Mouse (Mus musculus) layer of hippocampus, adult 18-20 months (tissue): ENCODE results near the gene Hs2st1. TPM values are rescaled to one million over a fixed set of nuclear protein-coding genes. Genes with fewer than 3 reads are reported as not detected.

Experiments
- DNase-seq, 2 experiments: peaks; one replicate each; pipeline ENCODE4 v3.0.0; 2022; ENCODE audit warnings: low spot score in 2 of 2
- total RNA-seq, 2 experiments: library from RNA; stranded (reverse); gene quantifications; 2 replicates each; pipeline ENCODE4 v1.2.3; 2021

The Hs2st1 gene
- total RNA-seq, 2 experiments from 2014 or later = 39.6 to 40.0 TPM

- DNase-seq = peak in 1 of 2 experiments; percentile 18
These were observed 19.4 kb upstream of the Hs2st1 start for GRCm38 (mm10) chr3:144589189-144589890.

GRCm38 (mm10) chr3:144586731-144587130, 16.8 kb upstream of the Hs2st1 start:
- peak in 1 of 2 experiments; percentile 30 for DNase-seq

- DNase-seq = no peak
These were observed 15.0 kb upstream of the Hs2st1 start for GRCm38 (mm10) chr3:144584789-144585553.

GRCm38 (mm10) chr3:144583789-144584188, 13.8 kb upstream of the Hs2st1 start:
- no peak for DNase-seq

GRCm38 (mm10) chr3:144582306-144582705, 12.3 kb upstream of the Hs2st1 start:
- DNase-seq = no peak

- DNase-seq = no peak
These were observed 11.9 kb upstream of the Hs2st1 start for GRCm38 (mm10) chr3:144581842-144582241.

- DNase-seq = no peak
These were observed 10.3 kb upstream of the Hs2st1 start for GRCm38 (mm10) chr3:144580281-144580680.

GRCm38 (mm10) chr3:144579796-144580195, 9.8 kb upstream of the Hs2st1 start:
- no peak for DNase-seq

GRCm38 (mm10) chr3:144578921-144579320, 8.9 kb upstream of the Hs2st1 start:
- no peak for DNase-seq

- no peak for DNase-seq
These were observed 7.7 kb upstream of the Hs2st1 start for GRCm38 (mm10) chr3:144577366-144578340.

- DNase-seq = no peak
These were observed 4.3 kb upstream of the Hs2st1 start for GRCm38 (mm10) chr3:144574256-144574655.

- DNase-seq = no peak
These were observed 971 bp upstream of the Hs2st1 start for GRCm38 (mm10) chr3:144570816-144571487.

GRCm38 (mm10) chr3:144569401-144569971, 495 bp downstream of the Hs2st1 start:
- peak in 1 of 2 experiments; percentile 22 for DNase-seq

- DNase-seq = no peak
These were observed 1.1 kb downstream of the Hs2st1 start for GRCm38 (mm10) chr3:144568861-144569361.

GRCm38 (mm10) chr3:144565212-144565611, 4.8 kb downstream of the Hs2st1 start:
- no peak for DNase-seq

GRCm38 (mm10) chr3:144563916-144564315, 6.1 kb downstream of the Hs2st1 start:
- DNase-seq = no peak

GRCm38 (mm10) chr3:144561511-144562250, 8.3 kb downstream of the Hs2st1 start:
- peak in 1 of 2 experiments; percentile 40 for DNase-seq

GRCm38 (mm10) chr3:144558274-144558673, 11.7 kb downstream of the Hs2st1 start:
- no peak for DNase-seq

- DNase-seq = no peak
These were observed 13.2 kb downstream of the Hs2st1 start for GRCm38 (mm10) chr3:144556625-144557324.
